Mouse (Mus musculus) ES-E14 (cell line): ENCODE measurements around the gene A830031A19Rik.

Experiments used
- MAFK ChIP-seq: IDR thresholded peaks from 2 replicates; pipeline ENCODE4 v1.6.1; 2014; ENCODE audit warnings: mild to moderate bottlenecking, low read depth, low read length, inconsistent platforms; ENCODE audit not compliant: insufficient read depth
- ZC3H11A ChIP-seq: IDR thresholded peaks from 2 replicates; pipeline ENCODE4 v1.6.1; 2012; ENCODE audit warnings: low read depth, mild to moderate bottlenecking, inconsistent platforms, low read length, borderline replicate concordance
- ZNF384 ChIP-seq: IDR thresholded peaks from 2 replicates; pipeline ENCODE4 v1.6.1; 2012; ENCODE audit warnings: low read depth, low read length, inconsistent platforms

- TF ChIP-seq ZC3H11A (no peak), ZNF384 (no peak), MAFK (no peak)
Observed at GRCm38 (mm10) chr11:24016049-24016448, 58.8 kb downstream of the A830031A19Rik start.
